Mouse (Mus musculus) E14TG2a.4 (cell line): ENCODE results near the gene Trpc7.

Source experiments
- CTCF ChIP-seq: conservative IDR thresholded peaks from 2 replicates; pipeline ENCODE4 v1.5.1; 2014; ENCODE audit warnings: low read length
- NANOG ChIP-seq: IDR thresholded peaks from 2 replicates; pipeline ENCODE4 v1.6.1; 2014; ENCODE audit warnings: borderline replicate concordance, low read length, mixed read lengths
- POU5F1 ChIP-seq: IDR thresholded peaks from 2 replicates; pipeline ENCODE4 v1.6.1; 2014; ENCODE audit warnings: low read length, borderline replicate concordance

GRCm38 (mm10) chr13:56734617-56735016 is 161.2 kb downstream of the Trpc7 start:
- no peak for TF ChIP-seq CTCF
- no peak for TF ChIP-seq NANOG
- no peak for TF ChIP-seq POU5F1
